Mouse (Mus musculus) kidney, embryonic 16.5 days (tissue): ENCODE measurements at regions not wholly inside any gene's neighbourhood (a gene's known extent, or its start where the extent isn't known, plus 50 kb on each side); places are given as distances from the start of the nearest gene placed in this dataset.
A peak's percentile ranks its signal among the peaks of the same experiment; 100 is the strongest.

Experiments used
- ATAC-seq: fragments of 200-750 bp; cut with Nextera tagmentation; 2 replicates; pipeline ENCODE4 v1.8.0; 2017; ENCODE audit warnings: moderate TSS enrichment; ENCODE audit not compliant: low FRiP score, low TSS enrichment
- H3K27ac ChIP-seq: fragments of 300-500 bp; sonication (generic); 2 replicates; pipeline ENCODE4 v1.5.1; 2014; ENCODE audit warnings: low read length
- H3K27me3 ChIP-seq: fragments of 300-500 bp; sonication (generic); 2 replicates; pipeline ENCODE4 v1.6.1; 2014; ENCODE audit warnings: low read length, control low read depth, mixed read lengths; ENCODE audit not compliant: insufficient read depth
- H3K36me3 ChIP-seq: fragments of 300-500 bp; sonication (generic); 2 replicates; pipeline ENCODE4 v1.6.1; 2014; ENCODE audit warnings: low read length, control low read depth, mixed read lengths; ENCODE audit not compliant: insufficient read depth
- H3K4me1 ChIP-seq: fragments of 300-500 bp; sonication (generic); 2 replicates; pipeline ENCODE4 v1.6.1; 2014; ENCODE audit warnings: low read length, control low read depth, mixed read lengths; ENCODE audit not compliant: insufficient read depth
- H3K4me2 ChIP-seq: fragments of 300-500 bp; sonication (generic); replicated peaks from 2 replicates; pipeline ENCODE4 v1.6.1; 2014; ENCODE audit warnings: low read depth, low read length
- H3K4me3 ChIP-seq: fragments of 300-500 bp; sonication (generic); 2 replicates; pipeline ENCODE4 v1.5.1; 2014; ENCODE audit warnings: mild to moderate bottlenecking, low read length
- H3K9ac ChIP-seq: fragments of 300-500 bp; sonication (generic); replicated peaks from 2 replicates; pipeline ENCODE4 v1.6.1; 2014; ENCODE audit warnings: low read length
- H3K9me3 ChIP-seq: fragments of 300-500 bp; sonication (generic); 2 replicates; pipeline ENCODE4 v1.6.1; 2016; ENCODE audit warnings: low read length, control low read depth
- WGBS: fragments of 180-500 bp; shearing (Covaris S2); extraction: QIAGEN DNeasy Blood & Tissue Kit; methylation state at CpG from one replicate; pipeline ENCODE4 v1.1.7; 2014; 5-methylcytosine and 5-hydroxymethylcytosine counted together

- H3K9ac ChIP-seq, result no peak overlapping the region
- H3K4me2 ChIP-seq, result no peak overlapping the region
- no peaks in the 10 kb centered on the region for H3K36me3 ChIP-seq
- no peak overlapping the region for H3K4me3 ChIP-seq
- ATAC-seq, result no peak
- H3K4me1 ChIP-seq, result no peaks in the 10 kb centered on the region
- no peak overlapping the region for H3K27ac ChIP-seq
- no peaks in the 10 kb centered on the region for H3K27me3 ChIP-seq
- 89% methylated on average over 2 of the region's 2 CpGs for WGBS
- H3K9me3 ChIP-seq, result no peaks in the 10 kb centered on the region
Observed at GRCm38 (mm10) chr3:130986101-130986500, 124.2 kb upstream of the Lef1 start.

DNA sequence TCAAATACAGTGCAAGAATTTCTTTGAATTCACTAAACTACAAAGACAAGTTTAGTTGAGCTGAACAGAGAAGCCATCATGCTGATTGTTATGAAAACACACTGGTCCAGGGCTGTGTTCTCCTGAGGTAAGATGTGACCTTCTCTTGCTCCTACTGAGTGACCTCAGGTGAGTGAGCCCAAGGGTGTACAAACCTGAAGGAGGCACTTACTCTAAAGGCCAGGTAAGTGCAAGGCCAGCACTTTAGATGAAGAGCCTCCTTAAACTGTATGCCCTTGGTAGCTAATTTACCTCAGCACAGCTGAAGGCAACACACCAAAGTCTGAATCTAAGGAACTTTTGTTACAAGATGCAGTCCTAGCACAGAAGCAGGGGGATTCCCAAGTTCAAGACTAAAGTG, 128.7 kb upstream of the Lef1 start:
- Histone ChIP-seq H3K4me3 (no peak overlapping the region), H3K27ac (no peak overlapping the region), H3K9me3 (no peaks in the 10 kb centered on the region), H3K9ac (no peak overlapping the region), H3K4me1 (peaks cover 8% of the 10 kb centered on the region; the same call in 1 of the 2 replicates), H3K4me2 (no peak overlapping the region), H3K36me3 (no peaks in the 10 kb centered on the region), H3K27me3 (no peaks in the 10 kb centered on the region)
- ATAC-seq, result no peak

GRCm38 (mm10) chr3:130978986-130979642, 131.2 kb upstream of the Lef1 start:
- H3K27ac ChIP-seq, result no peak overlapping the region
- no peak for ATAC-seq
- no peaks in the 10 kb centered on the region for H3K9me3 ChIP-seq
- H3K4me3 ChIP-seq, result no peak overlapping the region
- no peak overlapping the region for H3K9ac ChIP-seq
- no peak overlapping the region for H3K4me2 ChIP-seq
- peaks cover 17% of the 10 kb centered on the region for H3K4me1 ChIP-seq
- no peaks in the 10 kb centered on the region for H3K36me3 ChIP-seq
- WGBS, result 65% methylated on average over 14 of the region's 14 CpGs
- no peaks in the 10 kb centered on the region for H3K27me3 ChIP-seq

DNA sequence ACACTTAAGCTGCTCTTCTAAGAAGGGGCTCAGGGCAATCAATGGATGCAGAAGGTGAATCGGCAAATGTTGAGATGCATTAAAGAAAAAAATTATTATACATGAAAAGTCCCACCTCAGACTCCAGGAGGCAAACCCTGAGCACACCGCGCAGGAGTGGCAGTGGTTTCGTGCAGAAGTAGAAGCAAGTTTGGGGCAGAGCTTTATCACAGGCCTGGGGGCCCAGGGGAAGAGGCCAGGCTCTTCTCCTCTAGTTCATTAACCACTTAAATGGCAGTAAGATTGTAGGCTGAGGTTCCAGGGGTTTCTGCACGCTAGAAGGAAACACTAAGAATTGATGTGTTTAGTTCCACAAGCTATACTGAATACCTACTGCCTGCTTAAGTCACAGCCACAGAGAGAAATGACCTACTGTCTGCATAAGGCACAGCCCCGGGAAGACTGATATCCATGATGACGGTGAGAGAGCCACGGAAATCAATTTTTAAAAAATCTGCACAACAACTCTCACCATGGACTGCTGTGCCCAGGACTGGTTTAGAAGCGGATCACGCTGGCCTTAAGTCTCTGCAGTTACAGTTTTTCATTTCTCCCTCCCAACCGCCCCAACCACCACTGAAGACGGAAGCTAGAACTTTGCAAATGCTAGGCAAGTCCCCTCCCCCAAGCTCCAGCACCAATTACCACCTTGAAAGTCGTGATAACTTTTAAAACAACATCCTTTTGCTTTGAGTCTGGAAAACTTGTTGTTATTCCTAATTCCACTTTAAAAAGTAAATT, 132.2 kb upstream of the Lef1 start:
- no peak overlapping the region for H3K9ac ChIP-seq
- peaks cover 17% of the 10 kb centered on the region for H3K4me1 ChIP-seq
- WGBS, result 55% methylated on average over 13 of the region's 13 CpGs

DNA sequence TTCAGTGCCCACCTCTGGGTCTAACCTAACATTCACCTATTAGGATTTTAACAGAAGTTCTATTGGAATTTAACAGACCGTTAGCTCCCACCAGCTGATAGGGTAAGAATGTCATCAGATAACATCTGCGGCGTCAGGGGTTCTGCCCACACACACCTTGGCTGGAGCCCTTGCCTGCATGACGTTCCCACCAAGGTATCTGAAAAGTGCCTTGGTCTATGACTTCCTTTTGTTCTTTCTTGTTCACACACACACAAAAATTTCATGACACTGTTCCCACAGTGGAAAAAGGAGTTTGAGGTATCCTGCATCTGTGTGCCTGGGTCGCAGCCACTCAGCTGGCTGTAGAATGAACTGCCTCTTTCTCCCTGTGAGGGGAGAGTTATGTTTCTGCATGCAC, 134.1 kb upstream of the Lef1 start:
- H3K4me2 ChIP-seq, result no peak overlapping the region
- WGBS, result 45% methylated on average over 5 of the region's 5 CpGs
- no peak for ATAC-seq
- peaks cover 17% of the 10 kb centered on the region for H3K4me1 ChIP-seq
- H3K4me3 ChIP-seq, result no peak overlapping the region
- H3K27ac ChIP-seq, result no peak overlapping the region
- H3K9me3 ChIP-seq, result no peaks in the 10 kb centered on the region
- no peaks in the 10 kb centered on the region for H3K36me3 ChIP-seq
- H3K9ac ChIP-seq, result no peak overlapping the region
- H3K27me3 ChIP-seq, result no peaks in the 10 kb centered on the region

More for the DNA sequence above, 132.2 kb upstream of the Lef1 start:
- Histone ChIP-seq H3K27me3 (no peaks in the 10 kb centered on the region), H3K9me3 (no peaks in the 10 kb centered on the region), H3K36me3 (no peaks in the 10 kb centered on the region), H3K4me2 (no peak overlapping the region), H3K4me3 (no peak overlapping the region), H3K27ac (no peak overlapping the region)
- ATAC-seq, result no peak

DNA sequence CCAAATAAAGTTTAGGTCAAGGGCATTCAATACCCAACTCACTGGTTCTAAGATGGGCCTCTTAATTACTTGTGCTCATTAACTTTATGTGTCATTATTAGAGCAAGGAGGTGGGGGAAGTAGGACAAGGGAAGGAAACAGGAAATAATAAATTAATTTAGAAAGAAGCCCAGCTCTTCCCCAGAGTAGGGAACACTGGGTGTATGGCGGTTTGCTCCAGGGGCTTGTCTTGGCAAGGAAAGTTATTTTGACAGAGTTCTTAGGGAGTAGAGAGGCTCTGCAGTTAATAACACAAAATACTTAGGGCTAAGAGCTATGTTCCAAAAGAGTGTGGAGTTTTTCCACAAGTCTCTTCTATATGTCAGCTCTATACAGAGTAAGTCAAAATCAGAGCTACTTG, 135.0 kb upstream of the Lef1 start:
- no peak overlapping the region for H3K4me2 ChIP-seq
- H3K4me1 ChIP-seq, result peaks cover 17% of the 10 kb centered on the region
- no peak overlapping the region for H3K27ac ChIP-seq
- peak; percentile 61; the same call in 1 of the 2 replicates for ATAC-seq
- H3K9me3 ChIP-seq, result no peaks in the 10 kb centered on the region
- H3K36me3 ChIP-seq, result no peaks in the 10 kb centered on the region
- H3K27me3 ChIP-seq, result no peaks in the 10 kb centered on the region
- 12% methylated on average over 1 of the region's 1 CpGs for WGBS
- no peak overlapping the region for H3K4me3 ChIP-seq
- no peak overlapping the region for H3K9ac ChIP-seq

- Histone ChIP-seq H3K4me3 (no peak overlapping the region), H3K27me3 (no peaks in the 10 kb centered on the region), H3K4me1 (peaks cover 9% of the 10 kb centered on the region), H3K36me3 (no peaks in the 10 kb centered on the region), H3K27ac (no peak overlapping the region), H3K9me3 (no peaks in the 10 kb centered on the region), H3K4me2 (no peak overlapping the region), H3K9ac (no peak overlapping the region)
- no peak for ATAC-seq
- 62% methylated on average over 2 of the region's 2 CpGs for WGBS
Observed at GRCm38 (mm10) chr3:130972126-130972525, 138.1 kb upstream of the Lef1 start.

DNA sequence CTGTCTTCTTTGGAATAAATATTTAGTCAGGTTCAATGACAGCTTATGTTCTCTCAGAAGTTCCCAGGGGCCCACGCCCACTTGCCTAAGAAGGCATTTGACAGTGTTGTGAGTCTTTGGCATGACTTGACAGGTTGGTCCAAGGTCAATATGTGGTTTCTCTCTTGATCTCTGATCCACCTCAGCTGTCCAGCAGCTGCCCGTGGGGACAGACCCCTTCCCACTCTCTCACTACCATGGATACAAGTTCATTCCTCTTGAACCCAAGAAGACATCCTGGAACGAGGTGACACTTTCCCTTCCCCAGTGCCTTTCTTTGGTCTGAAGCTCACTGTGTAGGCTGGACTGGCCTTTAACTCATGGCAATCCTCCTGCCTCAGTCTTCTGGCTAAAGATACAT, 145.0 kb upstream of the Lef1 start:
- H3K27ac ChIP-seq, result no peak overlapping the region
- no peaks in the 10 kb centered on the region for H3K36me3 ChIP-seq
- H3K9me3 ChIP-seq, result no peaks in the 10 kb centered on the region
- no peak overlapping the region for H3K4me2 ChIP-seq
- H3K27me3 ChIP-seq, result no peaks in the 10 kb centered on the region
- 80% methylated on average over 3 of the region's 3 CpGs for WGBS
- H3K4me1 ChIP-seq, result 0 out of 2 replicates have a peak, but pooled peaks cover 3% of the 10 kb centered on the region
- no peak overlapping the region for H3K9ac ChIP-seq
- no peak for ATAC-seq
- H3K4me3 ChIP-seq, result no peak overlapping the region

GRCm38 (mm10) chr3:130964088-130964487, 146.2 kb upstream of the Lef1 start:
- Histone ChIP-seq H3K4me3 (no peak overlapping the region), H3K4me1 (0 out of 2 replicates have a peak, but pooled peaks cover 3% of the 10 kb centered on the region), H3K4me2 (peak overlapping the region; percentile 30), H3K27me3 (no peaks in the 10 kb centered on the region), H3K36me3 (no peaks in the 10 kb centered on the region), H3K9me3 (no peaks in the 10 kb centered on the region), H3K27ac (no peak overlapping the region), H3K9ac (no peak overlapping the region)
- WGBS, result 84% methylated on average over 6 of the region's 6 CpGs
- no peak for ATAC-seq

DNA sequence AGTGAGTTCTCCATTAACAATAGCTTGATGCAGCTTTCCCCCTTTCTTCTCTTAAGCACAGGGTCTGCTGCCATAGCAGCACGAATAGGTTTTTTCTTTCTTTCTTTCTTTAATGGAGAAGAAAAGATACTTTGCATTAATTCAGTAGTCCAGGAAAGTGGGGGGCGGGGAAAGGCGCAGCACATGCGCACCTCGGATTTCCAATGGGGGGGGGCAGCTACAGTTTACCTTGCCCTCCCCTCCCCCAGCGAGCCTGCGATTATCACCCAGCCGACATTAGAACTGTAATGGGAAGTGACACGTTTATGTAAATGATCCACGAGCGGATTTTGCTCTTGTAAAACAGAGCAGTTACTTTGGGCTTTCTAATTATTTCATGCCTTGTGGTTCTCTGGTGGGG, 146.6 kb upstream of the Lef1 start:
- Histone ChIP-seq H3K27me3 (no peaks in the 10 kb centered on the region), H3K27ac (no peak overlapping the region), H3K36me3 (no peaks in the 10 kb centered on the region), H3K4me1 (0 out of 2 replicates have a peak, but pooled peaks cover 3% of the 10 kb centered on the region), H3K4me3 (no peak overlapping the region), H3K9ac (no peak overlapping the region), H3K9me3 (no peaks in the 10 kb centered on the region), H3K4me2 (peak overlapping the region; percentile 30)
- no peak for ATAC-seq
- WGBS, result 24% methylated on average over 11 of the region's 11 CpGs
